Mouse (Mus musculus): ENCODE measurements around the gene Epha1. TPM values are rescaled to one million over a fixed set of nuclear protein-coding genes. Genes with fewer than 3 reads are reported as not detected.

Gene Epha1
- polyA plus RNA-seq, 1 experiment: 2.1 TPM

DNA sequence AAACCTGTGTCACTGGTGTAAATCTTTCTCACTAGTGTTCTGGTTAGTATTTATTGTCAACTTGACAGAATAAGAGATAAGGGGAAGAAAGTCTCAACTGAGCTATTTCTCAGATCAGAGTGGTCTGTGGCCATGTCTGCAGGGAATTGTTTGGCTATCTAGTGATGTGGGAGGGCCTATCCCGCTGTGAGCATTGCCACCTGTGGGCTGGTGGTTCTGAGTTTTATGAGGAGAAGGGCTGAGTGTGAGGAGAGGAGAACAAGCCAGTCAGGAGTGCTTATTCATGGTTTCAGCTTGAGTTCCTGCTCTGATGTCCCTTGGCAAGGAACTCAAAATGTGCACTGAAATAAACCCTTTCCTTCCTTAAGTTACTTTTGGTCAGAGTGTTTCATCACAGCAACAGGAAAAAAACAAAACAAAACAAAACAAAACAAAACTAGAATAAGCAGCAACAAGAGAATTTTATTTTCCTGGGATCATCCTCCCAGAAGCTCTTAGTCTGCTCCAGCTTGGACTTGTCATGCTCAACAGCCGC is 18.8 kb upstream of the Epha1 start:
- Histone ChIP-seq H3K27ac (ENCODE audit: insufficient read depth, low read length) (no peak overlapping the region), H3K4me3 (ENCODE audit: insufficient read depth, low read length) (no peak overlapping the region), H3K4me1 (ENCODE audit: control insufficient read depth, insufficient read depth, low read length) (peaks cover 14% of the 10 kb centered on the region)
- TF ChIP-seq CTCF (IDR thresholded peaks at IDR 0.05; ENCODE audit: borderline replicate concordance, insufficient read depth, low read length) (no peak), POLR2A (IDR thresholded peaks at IDR 0.05; ENCODE audit: low read depth, low read length) (no peak)

GRCm38 (mm10) chr6:42385635-42386034 is 12.6 kb upstream of the Epha1 start:
- no peak overlapping the region for H3K27ac ChIP-seq (ENCODE audit: insufficient read depth, low read length)
- TF ChIP-seq CTCF (IDR thresholded peaks at IDR 0.05; ENCODE audit: borderline replicate concordance, insufficient read depth, low read length) (no peak), POLR2A (IDR thresholded peaks at IDR 0.05; ENCODE audit: low read depth, low read length) (no peak)
- H3K4me1 ChIP-seq (ENCODE audit: control insufficient read depth, insufficient read depth, low read length): peaks cover 12% of the 10 kb centered on the region
- H3K4me3 ChIP-seq (ENCODE audit: insufficient read depth, low read length): no peak overlapping the region

DNA sequence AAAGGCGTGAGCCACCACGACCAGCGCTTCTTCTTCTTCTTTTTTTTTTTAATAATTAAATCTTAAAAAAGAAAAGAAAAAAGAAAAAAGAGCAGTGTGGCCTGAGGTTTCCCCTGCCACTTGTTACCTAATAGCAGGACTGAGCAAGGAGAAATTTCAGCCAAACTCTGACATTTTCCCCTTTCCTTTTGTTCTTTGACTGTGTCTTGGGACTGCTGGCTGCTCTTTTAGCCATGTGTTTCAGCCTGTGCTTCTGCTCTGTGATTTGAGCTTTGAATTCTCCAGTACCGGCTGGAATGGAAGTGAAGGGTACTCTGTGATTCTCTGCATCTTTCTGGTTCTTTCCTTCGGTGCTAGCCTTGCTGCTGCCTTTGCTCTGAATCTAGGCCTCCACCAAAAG is 10.3 kb upstream of the Epha1 start:
- no peak for TF ChIP-seq POLR2A (IDR thresholded peaks at IDR 0.05; ENCODE audit: low read depth, low read length)
- TF ChIP-seq CTCF (IDR thresholded peaks at IDR 0.05; ENCODE audit: borderline replicate concordance, insufficient read depth, low read length): no peak
- Histone ChIP-seq H3K4me1 (ENCODE audit: control insufficient read depth, insufficient read depth, low read length) (peaks cover 7% of the 10 kb centered on the region; the same call in 1 of the 2 replicates), H3K4me3 (ENCODE audit: insufficient read depth, low read length) (no peak overlapping the region), H3K27ac (ENCODE audit: insufficient read depth, low read length) (no peak overlapping the region)

- Histone ChIP-seq H3K27ac (ENCODE audit: insufficient read depth, low read length) (peak overlapping the region; percentile 36), H3K4me1 (ENCODE audit: control insufficient read depth, insufficient read depth, low read length) (peaks cover 7% of the 10 kb centered on the region; the same call in 1 of the 2 replicates), H3K4me3 (ENCODE audit: insufficient read depth, low read length) (no peak overlapping the region)
- TF ChIP-seq CTCF (IDR thresholded peaks at IDR 0.05; ENCODE audit: borderline replicate concordance, insufficient read depth, low read length) (no peak), POLR2A (IDR thresholded peaks at IDR 0.05; ENCODE audit: low read depth, low read length) (no peak)
Observed at GRCm38 (mm10) chr6:42381916-42382381, 8.9 kb upstream of the Epha1 start.

- TF ChIP-seq POLR2A (IDR thresholded peaks at IDR 0.05; ENCODE audit: low read depth, low read length) (no peak), CTCF (IDR thresholded peaks at IDR 0.05; ENCODE audit: borderline replicate concordance, insufficient read depth, low read length) (no peak)
- Histone ChIP-seq H3K27ac (ENCODE audit: insufficient read depth, low read length) (no peak overlapping the region; the same call in 1 of the 2 replicates), H3K4me1 (ENCODE audit: control insufficient read depth, insufficient read depth, low read length) (peaks cover 7% of the 10 kb centered on the region; the same call in 1 of the 2 replicates), H3K4me3 (ENCODE audit: insufficient read depth, low read length) (no peak overlapping the region)
Observed at GRCm38 (mm10) chr6:42381221-42381620, 8.2 kb upstream of the Epha1 start.

DNA sequence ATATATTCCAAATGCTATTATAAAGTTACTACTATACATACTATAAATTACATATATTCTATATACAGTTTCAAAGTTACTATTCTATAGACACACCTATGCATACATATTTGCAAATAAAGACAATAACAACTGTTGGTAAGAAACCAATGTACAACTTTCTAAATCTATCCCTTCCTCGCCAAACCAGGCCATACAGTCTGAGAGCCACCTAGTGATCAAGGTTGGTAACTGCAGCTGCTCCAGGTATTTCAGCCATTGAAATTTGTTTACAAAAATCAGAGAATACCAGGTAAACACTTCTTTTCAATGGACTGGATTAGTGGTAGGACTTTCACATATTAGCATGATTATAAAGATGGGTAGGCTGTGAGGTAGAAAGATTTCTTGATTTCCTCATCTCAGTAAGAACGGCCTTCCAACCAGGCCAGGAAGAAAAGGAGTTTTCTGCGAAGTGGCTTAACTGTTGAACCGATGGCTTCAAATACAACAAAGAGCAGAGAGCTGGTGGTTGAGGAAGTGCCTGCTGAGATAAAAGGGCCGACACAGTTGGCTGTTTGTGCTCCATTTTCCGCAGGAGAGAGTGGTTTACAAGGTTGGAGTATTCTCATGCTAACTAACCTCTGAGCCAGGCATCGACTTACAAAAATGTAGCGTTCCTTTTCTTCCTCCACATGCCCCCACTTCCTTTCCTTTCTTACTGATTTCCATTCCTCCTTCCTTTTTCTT is 7.5 kb upstream of the Epha1 start:
- H3K27ac ChIP-seq (ENCODE audit: insufficient read depth, low read length): no peak overlapping the region
- H3K4me3 ChIP-seq (ENCODE audit: insufficient read depth, low read length): no peak overlapping the region
- TF ChIP-seq CTCF (IDR thresholded peaks at IDR 0.05; ENCODE audit: borderline replicate concordance, insufficient read depth, low read length) (no peak; the same call in 1 of the 2 replicates), POLR2A (IDR thresholded peaks at IDR 0.05; ENCODE audit: low read depth, low read length) (no peak)
- peaks cover 7% of the 10 kb centered on the region; the same call in 1 of the 2 replicates for H3K4me1 ChIP-seq (ENCODE audit: control insufficient read depth, insufficient read depth, low read length)

- peaks cover 14% of the 10 kb centered on the region for H3K4me1 ChIP-seq (ENCODE audit: control insufficient read depth, insufficient read depth, low read length)
- H3K27ac ChIP-seq (ENCODE audit: insufficient read depth, low read length): no peak overlapping the region
- no peak overlapping the region for H3K4me3 ChIP-seq (ENCODE audit: insufficient read depth, low read length)
- TF ChIP-seq CTCF (IDR thresholded peaks at IDR 0.05; ENCODE audit: borderline replicate concordance, insufficient read depth, low read length) (no peak), POLR2A (IDR thresholded peaks at IDR 0.05; ENCODE audit: low read depth, low read length) (no peak)
Observed at GRCm38 (mm10) chr6:42379551-42379950, 6.5 kb upstream of the Epha1 start.

- peaks cover 19% of the 10 kb centered on the region for H3K4me1 ChIP-seq (ENCODE audit: control insufficient read depth, insufficient read depth, low read length)
- TF ChIP-seq POLR2A (IDR thresholded peaks at IDR 0.05; ENCODE audit: low read depth, low read length) (no peak), CTCF (IDR thresholded peaks at IDR 0.05; ENCODE audit: borderline replicate concordance, insufficient read depth, low read length) (no peak)
- no peak overlapping the region for H3K4me3 ChIP-seq (ENCODE audit: insufficient read depth, low read length)
- no peak overlapping the region for H3K27ac ChIP-seq (ENCODE audit: insufficient read depth, low read length)
Observed at GRCm38 (mm10) chr6:42377280-42377679, 4.2 kb upstream of the Epha1 start.

DNA sequence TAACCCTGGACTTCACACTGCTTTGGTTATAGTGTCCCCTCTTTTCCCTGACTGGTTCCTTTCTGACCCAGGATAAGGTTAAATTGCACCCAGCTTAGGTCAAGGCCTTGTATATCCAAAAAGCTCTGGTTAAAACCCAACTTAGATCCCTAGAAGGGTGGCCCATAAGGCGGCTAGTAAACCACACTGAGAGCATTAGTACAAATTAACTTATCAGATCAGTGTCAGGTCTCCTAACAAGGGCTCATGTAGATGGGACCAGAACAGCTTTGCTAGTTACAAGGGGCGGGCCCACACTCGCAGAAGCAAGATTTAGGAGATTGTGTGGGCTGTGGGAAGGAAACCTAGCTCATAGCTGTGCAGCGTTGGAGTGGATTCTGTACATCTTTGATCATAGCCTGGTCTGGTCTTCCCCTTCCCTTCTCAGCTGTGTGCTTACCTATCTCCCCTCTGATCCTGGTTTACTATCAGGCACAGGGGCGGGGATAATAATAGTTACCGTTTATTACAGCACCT is 3.5 kb upstream of the Epha1 start:
- H3K4me1 ChIP-seq (ENCODE audit: control insufficient read depth, insufficient read depth, low read length): peaks cover 16% of the 10 kb centered on the region
- TF ChIP-seq POLR2A (IDR thresholded peaks at IDR 0.05; ENCODE audit: low read depth, low read length) (no peak), CTCF (IDR thresholded peaks at IDR 0.05; ENCODE audit: borderline replicate concordance, insufficient read depth, low read length) (no peak)
- no peak overlapping the region for H3K27ac ChIP-seq (ENCODE audit: insufficient read depth, low read length)
- H3K4me3 ChIP-seq (ENCODE audit: insufficient read depth, low read length): no peak overlapping the region

GRCm38 (mm10) chr6:42376016-42376415 is 2.9 kb upstream of the Epha1 start:
- Histone ChIP-seq H3K4me3 (ENCODE audit: insufficient read depth, low read length) (no peak overlapping the region), H3K4me1 (ENCODE audit: control insufficient read depth, insufficient read depth, low read length) (peaks cover 14% of the 10 kb centered on the region; the same call in 1 of the 2 replicates), H3K27ac (ENCODE audit: insufficient read depth, low read length) (no peak overlapping the region)
- TF ChIP-seq CTCF (IDR thresholded peaks at IDR 0.05; ENCODE audit: borderline replicate concordance, insufficient read depth, low read length): no peak
